Mouse (Mus musculus) cortical plate, adult 2 months (tissue): Measurements from ENCODE around the gene Sdk1.

ENCODE experiments used
- CTCF ChIP-seq: fragments of 200-500 bp; IDR thresholded peaks from 2 replicates; pipeline ENCODE4 v1.5.1; 2011; ENCODE audit warnings: mild to moderate bottlenecking, control low read depth, low read length; ENCODE audit not compliant: insufficient read depth; ENCODE audit errors: extremely low read depth
- POLR2A ChIP-seq: fragments of 200-500 bp; IDR thresholded peaks from 2 replicates; pipeline ENCODE4 v1.6.1; 2011; ENCODE audit warnings: mild to moderate bottlenecking, low read length, control low read depth; ENCODE audit not compliant: insufficient read depth; ENCODE audit errors: extremely low read depth

GRCm38 (mm10) chr5:142107434-142107833 lies 866.1 kb downstream of the Sdk1 start:
- TF ChIP-seq CTCF (no peak), POLR2A (no peak)
